8 mouse cellular contexts compared by ENCODE assay signal in the genomic region with DNA sequence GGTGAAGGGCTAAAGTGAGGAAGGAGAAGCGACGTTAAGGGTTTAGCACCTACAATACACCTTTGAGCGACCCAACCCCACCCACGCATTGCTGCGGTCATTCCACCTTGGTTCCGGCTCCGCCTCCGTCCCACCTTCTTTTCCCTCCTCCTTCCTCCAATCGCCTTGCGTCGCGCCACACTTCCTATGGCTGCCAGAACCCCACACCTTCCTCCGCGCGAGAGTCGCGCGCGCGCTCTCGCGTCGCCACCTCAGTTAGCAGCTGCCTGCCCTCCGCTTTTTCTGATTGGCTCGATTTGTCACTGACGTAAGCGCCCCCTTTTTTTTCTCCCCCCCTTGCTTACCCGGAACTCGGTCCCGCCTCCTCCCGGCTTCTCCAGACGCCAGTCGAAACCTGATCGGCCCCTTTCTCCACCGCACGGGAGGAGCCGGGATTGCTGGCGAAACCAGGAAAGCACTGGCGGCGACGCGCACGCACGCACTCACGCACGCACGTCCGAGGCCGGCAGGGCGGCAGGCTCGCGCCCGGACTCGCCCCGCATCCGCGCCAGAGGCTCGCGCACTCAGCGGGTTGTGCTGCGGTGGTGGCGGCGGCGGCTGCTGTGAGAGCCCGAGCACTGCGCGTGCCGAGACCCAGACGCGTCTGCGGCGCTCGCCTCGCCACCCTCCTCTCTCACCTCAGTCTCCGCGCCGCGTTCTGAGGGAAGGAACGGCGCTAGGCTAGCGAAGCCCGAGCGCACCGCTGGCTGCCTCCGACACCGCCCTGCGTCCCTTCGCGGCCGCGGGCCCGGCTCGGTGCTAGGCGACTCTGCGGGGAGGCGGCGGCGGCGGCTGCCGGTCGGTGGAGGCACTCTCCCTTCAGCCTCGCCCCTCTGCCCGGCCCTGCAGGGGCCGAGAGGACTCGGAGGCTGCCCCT. TPM values are rescaled to one million over a fixed set of nuclear protein-coding genes. Genes with fewer than 3 reads are reported as not detected.
A peak's percentile ranks its signal among the peaks of the same experiment; 100 is the strongest.
DNase-seq lines count a peak whose midpoint lies in the region; ATAC-seq lines count a peak whose summit lies in the region.

A gene (plus strand): TSS at position 197 of the 916 bp plus-strand sequence.

- peak within 1 kb of the TSS; percentile 99 for H3K27ac ChIP-seq in hindbrain, embryonic 15.5 days (replicated peaks)

- DNase-seq in T-cell, adult 2 months (ENCODE audit: low spot score), result peak; percentile 93
- DNase-seq in cerebellum, postnatal 36 days, result peak; percentile 94 to 98
- peak; percentile 98 for DNase-seq in frontal cortex, postnatal 36 days (ENCODE audit: low spot score in 2 of 2)
- peak; percentile 97 for DNase-seq in left cerebral cortex, adult 11 months (ENCODE audit: low spot score)
- DNase-seq in lung, postnatal 4 days, result peak; percentile 98 to 99
- peak; percentile 99 for DNase-seq in retina, postnatal 7 days (ENCODE audit: low read depth, low spot score)
- peak; percentile 92 for DNase-seq in urinary bladder, adult 2 months (ENCODE audit: low spot score)

- peak within 1 kb of the TSS; percentile 84 for H3K4me3 ChIP-seq in hindbrain, embryonic 15.5 days

- ATAC-seq in hindbrain, embryonic 15.5 days (ENCODE audit: low FRiP score, low read depth), result peak; percentile 98

- H3K4me2 ChIP-seq in hindbrain, embryonic 15.5 days, result peak within 1 kb of the TSS; percentile 70

- H3K27me3 ChIP-seq in hindbrain, embryonic 15.5 days, result 0 out of 2 replicates have a peak, but pooled peaks cover 5% of the 10 kb centered on the region

- WGBS in hindbrain, embryonic 15.5 days, result under 1% methylated on average over 99 of the region's 105 CpGs

- H3K4me1 ChIP-seq in hindbrain, embryonic 15.5 days (replicated peaks), result peaks cover 21% of the 10 kb centered on the region

- no peaks in the 10 kb centered on the region for H3K9me3 ChIP-seq in hindbrain, embryonic 15.5 days

- peak within 1 kb of the TSS; percentile 99 for H3K9ac ChIP-seq in hindbrain, embryonic 15.5 days

- H3K36me3 ChIP-seq in hindbrain, embryonic 15.5 days, result no peaks in the 10 kb centered on the region

RNA-seq across cellular contexts. Expression of the gene that starts here (rescaled TPM):
- 274 and 283 TPM in 2 replicates for polyA plus RNA-seq in hindbrain, embryonic 15.5 days (2015; fragmentation: Nextera tagmentation; extraction: Ambion mirVana)
- polyA plus RNA-seq in urinary bladder, adult 2 months (2012; rRNA removed), result 72.7 and 84.8 TPM in 2 replicates

Comparison
In these comparisons a context has a peak if more than half of its experiments do, and no peak if none do; other contexts are left out.
1. Peak in every context shown above with its lines: DNase-seq, ATAC-seq, H3K4me3 ChIP-seq and H3K27ac ChIP-seq.